Mouse (Mus musculus) lung, embryonic 16.5 days (tissue): ENCODE measurements around the gene Atp6v1fnb. TPM values are rescaled to one million over a fixed set of nuclear protein-coding genes. Genes with fewer than 3 reads are reported as not detected.

Experiments
- ATAC-seq: fragments of 200-750 bp; cut with Nextera tagmentation; 2 replicates; pipeline ENCODE4 v1.8.0; 2017; ENCODE audit warnings: low read depth, mild to moderate bottlenecking, moderate library complexity
- H3K27ac ChIP-seq: fragments of 300-500 bp; sonication (generic); 2 replicates; pipeline ENCODE4 v1.5.1; 2014; ENCODE audit warnings: mild to moderate bottlenecking, control low read depth, low read length
- H3K27me3 ChIP-seq: fragments of 300-500 bp; sonication (generic); 2 replicates; pipeline ENCODE4 v1.6.1; 2014; ENCODE audit warnings: low read depth, low read length, mixed read lengths; ENCODE audit not compliant: control insufficient read depth, insufficient read depth
- H3K36me3 ChIP-seq: fragments of 300-500 bp; sonication (generic); 2 replicates; pipeline ENCODE4 v1.6.1; 2014; ENCODE audit warnings: low read length; ENCODE audit not compliant: control insufficient read depth, insufficient read depth
- H3K4me1 ChIP-seq: fragments of 300-500 bp; sonication (generic); replicated peaks from 2 replicates; pipeline ENCODE4 v1.6.1; 2014; ENCODE audit warnings: low read length, mixed read lengths; ENCODE audit not compliant: control insufficient read depth, insufficient read depth
- H3K4me2 ChIP-seq: fragments of 300-500 bp; sonication (generic); 2 replicates; pipeline ENCODE4 v1.6.1; 2014; ENCODE audit warnings: low read depth, low read length, control low read depth
- H3K4me3 ChIP-seq: fragments of 300-500 bp; sonication (generic); 2 replicates; pipeline ENCODE4 v1.5.1; 2014; ENCODE audit warnings: mild to moderate bottlenecking, low read length, control low read depth
- H3K9ac ChIP-seq: fragments of 300-500 bp; sonication (generic); 2 replicates; pipeline ENCODE4 v1.6.1; 2014; ENCODE audit warnings: low read length, control low read depth
- H3K9me3 ChIP-seq: fragments of 300-500 bp; sonication (generic); 2 replicates; pipeline ENCODE4 v1.6.1; 2016; ENCODE audit warnings: low read length; ENCODE audit not compliant: control insufficient read depth
- WGBS: fragments of 180-500 bp; shearing (Covaris S2); extraction: QIAGEN DNeasy Blood & Tissue Kit; methylation state at CpG from one replicate; pipeline ENCODE4 v1.1.7; 2014; 5-methylcytosine and 5-hydroxymethylcytosine counted together
- polyA plus RNA-seq: library from polyadenylated mRNA; unstranded; fragments of >200 nt; fragmentation: Nextera tagmentation; extraction: Ambion mirVana; gene quantifications from 2 replicates; pipeline ENCODE4 v1.2.1, GENCODE M21; 2015

The Atp6v1fnb gene
- polyA plus RNA-seq, 1 experiment from 2014 or later = not detected

GRCm38 (mm10) chr6:29484716-29485559 lies 13.7 kb downstream of the Atp6v1fnb start:
- Histone ChIP-seq H3K4me3 (peak overlapping the region; percentile 52), H3K36me3 (no peaks in the 10 kb centered on the region), H3K9ac (peak overlapping the region; percentile 52), H3K27me3 (no peaks in the 10 kb centered on the region), H3K4me1 (peaks cover 3% of the 10 kb centered on the region; the same call in 1 of the 2 replicates), H3K9me3 (no peaks in the 10 kb centered on the region), H3K27ac (no peak overlapping the region), H3K4me2 (peak overlapping the region; percentile 88)
- WGBS = 5% methylated on average over 26 of the region's 26 CpGs
- ATAC-seq = peak; percentile 65

- no peaks in the 10 kb centered on the region for H3K9me3 ChIP-seq
- WGBS = 50% methylated on average over 2 of the region's 2 CpGs
- H3K4me2 ChIP-seq = no peak overlapping the region
- no peak overlapping the region for H3K9ac ChIP-seq
- no peaks in the 10 kb centered on the region for H3K36me3 ChIP-seq
- H3K4me3 ChIP-seq = no peak overlapping the region
- H3K27me3 ChIP-seq = no peaks in the 10 kb centered on the region
- no peak overlapping the region for H3K27ac ChIP-seq
- no peak for ATAC-seq
- H3K4me1 ChIP-seq = peaks cover 3% of the 10 kb centered on the region; the same call in 1 of the 2 replicates
Measured at GRCm38 (mm10) chr6:29485951-29486350, 14.7 kb downstream of the Atp6v1fnb start.

GRCm38 (mm10) chr6:29494101-29494500 lies 22.9 kb downstream of the Atp6v1fnb start:
- no peak for ATAC-seq
- H3K9me3 ChIP-seq = no peaks in the 10 kb centered on the region
- 78% methylated on average over 4 of the region's 4 CpGs for WGBS
- H3K4me1 ChIP-seq = no peaks in the 10 kb centered on the region
- H3K4me3 ChIP-seq = no peak overlapping the region
- H3K36me3 ChIP-seq = no peaks in the 10 kb centered on the region
- H3K27me3 ChIP-seq = peaks cover 9% of the 10 kb centered on the region; the same call in 1 of the 2 replicates
- H3K4me2 ChIP-seq = no peak overlapping the region
- H3K9ac ChIP-seq = no peak overlapping the region
- no peak overlapping the region for H3K27ac ChIP-seq

DNA sequence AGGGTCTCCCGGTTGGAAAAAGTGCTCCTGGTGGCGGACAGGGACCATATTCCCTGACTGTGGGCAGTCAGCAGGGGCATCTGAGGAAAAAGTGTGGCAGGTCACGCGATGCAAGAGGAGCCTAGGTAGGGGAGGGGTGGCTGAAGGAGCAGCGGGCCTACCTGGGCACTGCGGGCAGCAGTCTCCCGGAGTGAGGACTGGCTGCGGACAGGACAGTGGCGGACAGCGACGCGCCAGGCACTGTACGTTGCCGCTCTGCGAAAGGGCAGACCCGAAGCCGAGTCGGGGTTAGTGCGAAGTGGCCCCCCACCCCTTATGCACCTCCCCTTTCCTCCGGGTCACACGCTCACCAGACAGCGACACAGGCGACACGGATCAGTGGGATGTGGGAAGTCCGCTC lies 25.0 kb downstream of the Atp6v1fnb start:
- no peak overlapping the region for H3K4me3 ChIP-seq
- H3K4me2 ChIP-seq = no peak overlapping the region
- no peaks in the 10 kb centered on the region for H3K4me1 ChIP-seq
- peaks cover 9% of the 10 kb centered on the region; the same call in 1 of the 2 replicates for H3K27me3 ChIP-seq
- no peak for ATAC-seq
- H3K9me3 ChIP-seq = no peaks in the 10 kb centered on the region
- no peaks in the 10 kb centered on the region for H3K36me3 ChIP-seq
- H3K9ac ChIP-seq = no peak overlapping the region
- 34% methylated on average over 23 of the region's 25 CpGs for WGBS
- no peak overlapping the region for H3K27ac ChIP-seq

DNA sequence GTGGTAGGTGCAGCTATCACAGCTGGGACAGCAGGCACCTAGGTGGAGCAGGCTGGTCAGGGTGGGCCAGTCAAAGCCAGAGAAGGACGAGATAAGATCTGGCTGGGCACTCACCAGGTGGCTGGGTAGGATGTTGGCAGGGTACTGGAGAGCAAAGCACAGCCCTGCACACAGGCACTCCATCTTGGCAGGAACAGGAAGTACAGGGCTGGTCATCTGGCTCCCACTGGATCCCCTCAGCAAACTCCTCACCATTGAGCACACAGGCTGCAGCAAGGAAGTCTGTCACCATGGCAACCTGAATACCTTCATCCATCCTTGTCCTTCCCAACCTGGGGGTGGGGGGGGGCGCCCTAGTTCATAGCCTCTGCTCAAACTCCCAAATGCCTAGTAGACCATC lies 26.6 kb downstream of the Atp6v1fnb start:
- no peak overlapping the region for H3K9ac ChIP-seq
- no peaks in the 10 kb centered on the region for H3K9me3 ChIP-seq
- H3K36me3 ChIP-seq = no peaks in the 10 kb centered on the region
- ATAC-seq = 0 out of 2 replicates have a peak, but pooled peaks have one; percentile 23
- H3K4me2 ChIP-seq = no peak overlapping the region
- H3K27ac ChIP-seq = no peak overlapping the region
- no peak overlapping the region for H3K4me3 ChIP-seq
- H3K27me3 ChIP-seq = peaks cover 9% of the 10 kb centered on the region; the same call in 1 of the 2 replicates
- 21% methylated on average over 2 of the region's 2 CpGs for WGBS
- no peaks in the 10 kb centered on the region for H3K4me1 ChIP-seq

GRCm38 (mm10) chr6:29500177-29500576 lies 28.9 kb downstream of the Atp6v1fnb start:
- no peak overlapping the region for H3K4me3 ChIP-seq
- no peaks in the 10 kb centered on the region for H3K9me3 ChIP-seq
- ATAC-seq = no peak
- H3K4me2 ChIP-seq = no peak overlapping the region
- WGBS = 83% methylated on average over 7 of the region's 7 CpGs
- no peaks in the 10 kb centered on the region for H3K36me3 ChIP-seq
- no peak overlapping the region for H3K27ac ChIP-seq
- H3K27me3 ChIP-seq = peaks cover 9% of the 10 kb centered on the region; the same call in 1 of the 2 replicates
- H3K4me1 ChIP-seq = no peaks in the 10 kb centered on the region
- no peak overlapping the region for H3K9ac ChIP-seq

GRCm38 (mm10) chr6:29500810-29501209 lies 29.6 kb downstream of the Atp6v1fnb start:
- WGBS = 86% methylated on average over 6 of the region's 6 CpGs
- peaks cover 7% of the 10 kb centered on the region; the same call in 1 of the 2 replicates for H3K27me3 ChIP-seq
- no peak overlapping the region for H3K4me2 ChIP-seq
- no peak overlapping the region for H3K27ac ChIP-seq
- H3K4me1 ChIP-seq = no peaks in the 10 kb centered on the region
- ATAC-seq = no peak
- H3K9me3 ChIP-seq = no peaks in the 10 kb centered on the region
- H3K4me3 ChIP-seq = no peak overlapping the region
- H3K36me3 ChIP-seq = no peaks in the 10 kb centered on the region
- H3K9ac ChIP-seq = no peak overlapping the region

DNA sequence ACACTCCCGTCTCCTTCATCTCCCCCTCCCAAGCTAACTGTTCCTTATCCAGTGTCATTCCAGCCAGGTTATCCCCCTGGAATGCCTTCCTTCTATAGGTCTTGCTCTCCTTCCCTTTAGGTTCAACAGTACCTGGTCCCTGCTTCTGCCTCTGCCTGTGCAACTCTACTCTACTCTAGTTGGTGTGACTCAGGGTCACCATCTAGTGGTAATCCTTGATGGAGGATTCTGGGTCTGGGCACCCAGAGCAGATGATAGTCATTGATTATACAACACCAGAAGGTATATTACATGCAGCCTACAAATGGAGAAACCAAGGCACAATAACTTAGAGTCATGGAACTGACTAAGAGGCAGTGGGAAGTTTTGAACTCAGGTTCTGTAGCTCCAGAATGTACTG lies 30.4 kb downstream of the Atp6v1fnb start:
- WGBS = 91% methylated on average over 1 of the region's 1 CpGs
- H3K9ac ChIP-seq = no peak overlapping the region
- H3K4me1 ChIP-seq = peaks cover 4% of the 10 kb centered on the region; the same call in 1 of the 2 replicates
- peaks cover 3% of the 10 kb centered on the region; the same call in 1 of the 2 replicates for H3K27me3 ChIP-seq
- no peak overlapping the region for H3K27ac ChIP-seq
- no peak overlapping the region for H3K4me2 ChIP-seq
- ATAC-seq = no peak
- H3K4me3 ChIP-seq = no peak overlapping the region
- no peaks in the 10 kb centered on the region for H3K36me3 ChIP-seq
- H3K9me3 ChIP-seq = no peaks in the 10 kb centered on the region

DNA sequence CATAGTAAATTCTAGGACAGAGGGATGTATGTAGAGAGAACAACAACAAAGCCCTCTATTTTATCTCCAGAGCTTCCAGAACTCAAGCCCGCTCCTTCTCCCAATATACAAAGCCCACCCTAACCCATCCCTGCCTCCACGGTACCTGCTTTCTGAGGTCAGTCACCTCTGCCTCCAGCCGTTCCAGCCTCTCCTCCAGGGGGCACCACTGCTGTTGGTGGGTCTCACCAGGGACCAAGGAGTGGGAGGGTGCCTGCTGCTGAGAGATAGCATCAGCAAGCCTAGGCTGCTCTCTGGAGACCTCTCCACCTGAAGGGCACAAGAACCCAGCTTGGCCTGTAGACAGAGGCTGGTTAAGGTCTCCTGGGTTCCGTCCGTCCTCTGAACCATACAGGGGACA lies 34.3 kb downstream of the Atp6v1fnb start:
- no peak overlapping the region for H3K4me2 ChIP-seq
- WGBS = 84% methylated on average over 5 of the region's 5 CpGs
- H3K27me3 ChIP-seq = peaks cover 2% of the 10 kb centered on the region; the same call in 1 of the 2 replicates

More for the DNA sequence above, 34.3 kb downstream of the Atp6v1fnb start:
- no peaks in the 10 kb centered on the region for H3K36me3 ChIP-seq
- no peak overlapping the region for H3K4me3 ChIP-seq
- H3K4me1 ChIP-seq = peaks cover 14% of the 10 kb centered on the region
- H3K9ac ChIP-seq = no peak overlapping the region
- H3K9me3 ChIP-seq = no peaks in the 10 kb centered on the region
- no peak overlapping the region for H3K27ac ChIP-seq
- ATAC-seq = no peak
